Mouse (Mus musculus): ENCODE results near the gene Cd8a. TPM values are rescaled to one million over a fixed set of nuclear protein-coding genes. Genes with fewer than 3 reads are reported as not detected.

Cd8a gene
- polyA plus RNA-seq, 1 experiment from 2014 or later, result not detected

GRCm38 (mm10) chr6:71372041-71372720 lies 1.0 kb upstream of the Cd8a start:
- ATAC-seq (replicated peaks; ENCODE audit: insufficient number of reproducible peaks, low FRiP score, low TSS enrichment, low read depth), result no peak
- Histone ChIP-seq H3K9ac (replicated peaks; ENCODE audit: low read length) (no peak overlapping the region), H3K27me3 (ENCODE audit: control insufficient read depth, insufficient read depth, low read length) (no peaks in the 10 kb centered on the region), H3K4me3 (ENCODE audit: low read depth, low read length) (no peak overlapping the region), H3K27ac (replicated peaks; ENCODE audit: low read depth, low read length) (no peak overlapping the region), H3K36me3 (replicated peaks; ENCODE audit: control insufficient read depth, insufficient read depth, low read depth, low read length) (no peaks in the 10 kb centered on the region), H3K4me1 (ENCODE audit: control insufficient read depth, insufficient read depth, low read length) (no peaks in the 10 kb centered on the region), H3K4me2 (ENCODE audit: low read depth, low read length) (no peak overlapping the region), H3K9me3 (replicated peaks; ENCODE audit: control insufficient read depth, low read length) (no peaks in the 10 kb centered on the region)
- 73% methylated on average over 5 of the region's 5 CpGs for WGBS
- no peak for DNase-seq (ENCODE audit: low spot score)

- Histone ChIP-seq H3K9ac (replicated peaks; ENCODE audit: low read length) (no peak overlapping the region), H3K4me1 (ENCODE audit: control insufficient read depth, insufficient read depth, low read length) (no peaks in the 10 kb centered on the region), H3K27me3 (ENCODE audit: control insufficient read depth, insufficient read depth, low read length) (no peaks in the 10 kb centered on the region), H3K36me3 (replicated peaks; ENCODE audit: control insufficient read depth, insufficient read depth, low read depth, low read length) (no peaks in the 10 kb centered on the region), H3K9me3 (replicated peaks; ENCODE audit: control insufficient read depth, low read length) (no peaks in the 10 kb centered on the region), H3K27ac (replicated peaks; ENCODE audit: low read depth, low read length) (no peak overlapping the region), H3K4me2 (ENCODE audit: low read depth, low read length) (no peak overlapping the region), H3K4me3 (ENCODE audit: low read depth, low read length) (no peak overlapping the region)
- no peak for DNase-seq (ENCODE audit: low spot score)
- WGBS, result 86% methylated on average over 19 of the region's 19 CpGs
- ATAC-seq (replicated peaks; ENCODE audit: insufficient number of reproducible peaks, low FRiP score, low TSS enrichment, low read depth), result no peak
Observed at GRCm38 (mm10) chr6:71374311-71374829, 1.1 kb downstream of the Cd8a start.

GRCm38 (mm10) chr6:71374921-71375320 lies 1.7 kb downstream of the Cd8a start:
- WGBS, result 69% methylated on average over 2 of the region's 2 CpGs
- no peaks in the 10 kb centered on the region for H3K4me1 ChIP-seq (ENCODE audit: control insufficient read depth, insufficient read depth, low read length)
- H3K27me3 ChIP-seq (ENCODE audit: control insufficient read depth, insufficient read depth, low read length), result no peaks in the 10 kb centered on the region
- no peak overlapping the region for H3K4me2 ChIP-seq (ENCODE audit: low read depth, low read length)
- H3K27ac ChIP-seq (replicated peaks; ENCODE audit: low read depth, low read length), result no peak overlapping the region
- no peak overlapping the region for H3K9ac ChIP-seq (replicated peaks; ENCODE audit: low read length)
- H3K4me3 ChIP-seq (ENCODE audit: low read depth, low read length), result no peak overlapping the region
- H3K9me3 ChIP-seq (replicated peaks; ENCODE audit: control insufficient read depth, low read length), result no peaks in the 10 kb centered on the region
- ATAC-seq (replicated peaks; ENCODE audit: insufficient number of reproducible peaks, low FRiP score, low TSS enrichment, low read depth), result no peak
- no peak for DNase-seq (ENCODE audit: low spot score)
- no peaks in the 10 kb centered on the region for H3K36me3 ChIP-seq (replicated peaks; ENCODE audit: control insufficient read depth, insufficient read depth, low read depth, low read length)

GRCm38 (mm10) chr6:71376711-71377110 lies 3.5 kb downstream of the Cd8a start:
- Histone ChIP-seq H3K27me3 (ENCODE audit: control insufficient read depth, insufficient read depth, low read length) (no peaks in the 10 kb centered on the region), H3K9ac (replicated peaks; ENCODE audit: low read length) (no peak overlapping the region), H3K9me3 (replicated peaks; ENCODE audit: control insufficient read depth, low read length) (no peaks in the 10 kb centered on the region), H3K36me3 (replicated peaks; ENCODE audit: control insufficient read depth, insufficient read depth, low read depth, low read length) (no peaks in the 10 kb centered on the region), H3K4me2 (ENCODE audit: low read depth, low read length) (no peak overlapping the region), H3K4me3 (ENCODE audit: low read depth, low read length) (no peak overlapping the region), H3K4me1 (ENCODE audit: control insufficient read depth, insufficient read depth, low read length) (no peaks in the 10 kb centered on the region), H3K27ac (replicated peaks; ENCODE audit: low read depth, low read length) (no peak overlapping the region)
- ATAC-seq (replicated peaks; ENCODE audit: insufficient number of reproducible peaks, low FRiP score, low TSS enrichment, low read depth) (no peak), DNase-seq (ENCODE audit: low spot score) (no peak)
- WGBS, result 97% methylated on average over 13 of the region's 13 CpGs

- Histone ChIP-seq H3K4me1 (ENCODE audit: control insufficient read depth, insufficient read depth, low read length) (no peaks in the 10 kb centered on the region), H3K9me3 (replicated peaks; ENCODE audit: control insufficient read depth, low read length) (no peaks in the 10 kb centered on the region), H3K4me3 (ENCODE audit: low read depth, low read length) (no peak overlapping the region), H3K4me2 (ENCODE audit: low read depth, low read length) (no peak overlapping the region), H3K27ac (replicated peaks; ENCODE audit: low read depth, low read length) (no peak overlapping the region), H3K9ac (replicated peaks; ENCODE audit: low read length) (no peak overlapping the region), H3K36me3 (replicated peaks; ENCODE audit: control insufficient read depth, insufficient read depth, low read depth, low read length) (no peaks in the 10 kb centered on the region), H3K27me3 (ENCODE audit: control insufficient read depth, insufficient read depth, low read length) (no peaks in the 10 kb centered on the region)
- DNase-seq (ENCODE audit: low spot score) (no peak), ATAC-seq (replicated peaks; ENCODE audit: insufficient number of reproducible peaks, low FRiP score, low TSS enrichment, low read depth) (no peak)
- WGBS, result 89% methylated on average over 5 of the region's 5 CpGs
Observed at GRCm38 (mm10) chr6:71381654-71382053, 8.4 kb downstream of the Cd8a start.

- DNase-seq (ENCODE audit: low spot score) (no peak), ATAC-seq (replicated peaks; ENCODE audit: insufficient number of reproducible peaks, low FRiP score, low TSS enrichment, low read depth) (no peak)
- H3K36me3 ChIP-seq (replicated peaks; ENCODE audit: control insufficient read depth, insufficient read depth, low read depth, low read length), result no peaks in the 10 kb centered on the region
- H3K4me2 ChIP-seq (ENCODE audit: low read depth, low read length), result no peak overlapping the region
- WGBS, result 94% methylated on average over 2 of the region's 2 CpGs
- H3K9me3 ChIP-seq (replicated peaks; ENCODE audit: control insufficient read depth, low read length), result no peaks in the 10 kb centered on the region
- no peak overlapping the region for H3K4me3 ChIP-seq (ENCODE audit: low read depth, low read length)
- no peak overlapping the region for H3K27ac ChIP-seq (replicated peaks; ENCODE audit: low read depth, low read length)
- H3K27me3 ChIP-seq (ENCODE audit: control insufficient read depth, insufficient read depth, low read length), result no peaks in the 10 kb centered on the region
- H3K9ac ChIP-seq (replicated peaks; ENCODE audit: low read length), result no peak overlapping the region
- no peaks in the 10 kb centered on the region for H3K4me1 ChIP-seq (ENCODE audit: control insufficient read depth, insufficient read depth, low read length)
Observed at GRCm38 (mm10) chr6:71390496-71390895, 17.3 kb downstream of the Cd8a start.

GRCm38 (mm10) chr6:71396016-71396415 lies 22.8 kb downstream of the Cd8a start:
- no peaks in the 10 kb centered on the region for H3K4me1 ChIP-seq (ENCODE audit: control insufficient read depth, insufficient read depth, low read length)
- no peak overlapping the region for H3K4me3 ChIP-seq (ENCODE audit: low read depth, low read length)
- no peaks in the 10 kb centered on the region for H3K9me3 ChIP-seq (replicated peaks; ENCODE audit: control insufficient read depth, low read length)
- WGBS, result 93% methylated on average over 1 of the region's 1 CpGs
- H3K9ac ChIP-seq (replicated peaks; ENCODE audit: low read length), result no peak overlapping the region
- no peaks in the 10 kb centered on the region for H3K36me3 ChIP-seq (replicated peaks; ENCODE audit: control insufficient read depth, insufficient read depth, low read depth, low read length)
- ATAC-seq (replicated peaks; ENCODE audit: insufficient number of reproducible peaks, low FRiP score, low TSS enrichment, low read depth), result no peak
- no peak overlapping the region for H3K27ac ChIP-seq (replicated peaks; ENCODE audit: low read depth, low read length)
- H3K4me2 ChIP-seq (ENCODE audit: low read depth, low read length), result no peak overlapping the region
- no peak for DNase-seq (ENCODE audit: low spot score)
- no peaks in the 10 kb centered on the region for H3K27me3 ChIP-seq (ENCODE audit: control insufficient read depth, insufficient read depth, low read length)

- no peaks in the 10 kb centered on the region for H3K36me3 ChIP-seq (replicated peaks; ENCODE audit: control insufficient read depth, insufficient read depth, low read depth, low read length)
- ATAC-seq (replicated peaks; ENCODE audit: insufficient number of reproducible peaks, low FRiP score, low TSS enrichment, low read depth) (no peak), DNase-seq (ENCODE audit: low spot score) (no peak)
- no peaks in the 10 kb centered on the region for H3K4me1 ChIP-seq (ENCODE audit: control insufficient read depth, insufficient read depth, low read length)
- H3K27me3 ChIP-seq (ENCODE audit: control insufficient read depth, insufficient read depth, low read length), result no peaks in the 10 kb centered on the region
- no peak overlapping the region for H3K27ac ChIP-seq (replicated peaks; ENCODE audit: low read depth, low read length)
- no peaks in the 10 kb centered on the region for H3K9me3 ChIP-seq (replicated peaks; ENCODE audit: control insufficient read depth, low read length)
- no peak overlapping the region for H3K9ac ChIP-seq (replicated peaks; ENCODE audit: low read length)
- H3K4me2 ChIP-seq (ENCODE audit: low read depth, low read length), result no peak overlapping the region
- WGBS, result 88% methylated on average over 6 of the region's 6 CpGs
- H3K4me3 ChIP-seq (ENCODE audit: low read depth, low read length), result no peak overlapping the region
Observed at GRCm38 (mm10) chr6:71396761-71397160, 23.5 kb downstream of the Cd8a start.

Data from embryonic facial prominence, embryonic 11.5 days (tissue).